Mouse (Mus musculus): ENCODE measurements around the gene Bst2. TPM values are rescaled to one million over a fixed set of nuclear protein-coding genes. Genes with fewer than 3 reads are reported as not detected.
"Not testable (repeated sequence)": the region's sequence is repeated elsewhere in the genome, so short reads cannot be mapped to it uniquely, and the experiment has no call there.

The Bst2 gene
- polyA plus RNA-seq, 1 experiment = 345 TPM

GRCm38 (mm10) chr8:71525226-71526050 lies 11.8 kb downstream of the Bst2 start, which contains the start of gene Ccdc194:
Gene Ccdc194, minus strand, starts transcription at chr8:71525711.
- no peak within 1 kb of the TSS for H3K4me3 ChIP-seq (replicated peaks)
- peaks cover 71% of the 10 kb centered on the region for H3K4me1 ChIP-seq
- H3K36me3 ChIP-seq (replicated peaks; ENCODE audit: low read length) = no peaks in the 10 kb centered on the region
- no peak for TF ChIP-seq FLI1 (IDR thresholded peaks at IDR 0.05; ENCODE audit: low read length)
- no peak for TF ChIP-seq GATA1 (IDR thresholded peaks at IDR 0.05; ENCODE audit: borderline replicate concordance, low read length)
- H3K9me3 ChIP-seq = no peaks in the 10 kb centered on the region
- H3K27me3 ChIP-seq (replicated peaks) = peaks cover 16% of the 10 kb centered on the region

- no peaks in the 10 kb centered on the region for H3K9me3 ChIP-seq
- TF ChIP-seq GATA1 (IDR thresholded peaks at IDR 0.05; ENCODE audit: borderline replicate concordance, low read length) = no peak
- H3K4me3 ChIP-seq (replicated peaks) = peak overlapping the region; percentile 64
- H3K4me1 ChIP-seq = peaks cover 43% of the 10 kb centered on the region
- no peaks in the 10 kb centered on the region for H3K36me3 ChIP-seq (replicated peaks; ENCODE audit: low read length)
- peaks cover 24% of the 10 kb centered on the region for H3K27me3 ChIP-seq (replicated peaks)
Observed at GRCm38 (mm10) chr8:71521634-71522033, 15.6 kb downstream of the Bst2 start.

GRCm38 (mm10) chr8:71519037-71519825 lies 18.0 kb downstream of the Bst2 start:
- not testable (repeated sequence) for H3K36me3 ChIP-seq (replicated peaks; ENCODE audit: low read length); H3K4me3 ChIP-seq (replicated peaks); H3K9me3 ChIP-seq
- H3K27me3 ChIP-seq (replicated peaks) = peaks cover 15% of the 10 kb centered on the region
- H3K4me1 ChIP-seq = peaks cover 25% of the 10 kb centered on the region

GRCm38 (mm10) chr8:71516786-71517185 lies 20.5 kb downstream of the Bst2 start:
- Histone ChIP-seq H3K4me3 (replicated peaks) (no peak overlapping the region), H3K4me1 (peaks cover 31% of the 10 kb centered on the region), H3K36me3 (replicated peaks; ENCODE audit: low read length) (no peaks in the 10 kb centered on the region), H3K27me3 (replicated peaks) (peaks cover 12% of the 10 kb centered on the region), H3K9me3 (no peaks in the 10 kb centered on the region)
- TF ChIP-seq FLI1 (IDR thresholded peaks at IDR 0.05; ENCODE audit: low read length) = no peak
- no peak for TF ChIP-seq GATA1 (IDR thresholded peaks at IDR 0.05; ENCODE audit: borderline replicate concordance, low read length)

GRCm38 (mm10) chr8:71515043-71515442 lies 22.2 kb downstream of the Bst2 start:
- no peak overlapping the region for H3K4me3 ChIP-seq (replicated peaks)
- no peaks in the 10 kb centered on the region for H3K9me3 ChIP-seq
- H3K27me3 ChIP-seq (replicated peaks) = peaks cover 25% of the 10 kb centered on the region
- H3K4me1 ChIP-seq = peaks cover 34% of the 10 kb centered on the region
- TF ChIP-seq GATA1 (IDR thresholded peaks at IDR 0.05; ENCODE audit: borderline replicate concordance, low read length) (no peak), FLI1 (IDR thresholded peaks at IDR 0.05; ENCODE audit: low read length) (no peak)
- H3K36me3 ChIP-seq (replicated peaks; ENCODE audit: low read length) = no peaks in the 10 kb centered on the region

GRCm38 (mm10) chr8:71513018-71513754 lies 24.1 kb downstream of the Bst2 start:
- Histone ChIP-seq H3K4me3 (replicated peaks) (no peak overlapping the region), H3K9me3 (no peaks in the 10 kb centered on the region), H3K4me1 (peaks cover 45% of the 10 kb centered on the region), H3K36me3 (replicated peaks; ENCODE audit: low read length) (no peaks in the 10 kb centered on the region), H3K27me3 (replicated peaks) (peaks cover 42% of the 10 kb centered on the region)
- TF ChIP-seq GATA1 (IDR thresholded peaks at IDR 0.05; ENCODE audit: borderline replicate concordance, low read length) = no peak
- no peak for TF ChIP-seq FLI1 (IDR thresholded peaks at IDR 0.05; ENCODE audit: low read length)

GRCm38 (mm10) chr8:71511644-71512043 lies 25.6 kb downstream of the Bst2 start, which contains the start of gene Plvap:
Gene Plvap, minus strand, starts transcription at chr8:71511752.
- H3K36me3 ChIP-seq (replicated peaks; ENCODE audit: low read length) = no peaks in the 10 kb centered on the region
- H3K4me1 ChIP-seq = peaks cover 57% of the 10 kb centered on the region
- H3K27me3 ChIP-seq (replicated peaks) = peaks cover 49% of the 10 kb centered on the region
- TF ChIP-seq GATA1 (IDR thresholded peaks at IDR 0.05; ENCODE audit: borderline replicate concordance, low read length) = no peak
- no peak for TF ChIP-seq FLI1 (IDR thresholded peaks at IDR 0.05; ENCODE audit: low read length)
- peak within 1 kb of the TSS; percentile 84 for H3K4me3 ChIP-seq (replicated peaks)
- H3K9me3 ChIP-seq = no peaks in the 10 kb centered on the region

- H3K4me1 ChIP-seq = peaks cover 69% of the 10 kb centered on the region
- H3K4me3 ChIP-seq (replicated peaks) = no peak overlapping the region
- peaks cover 73% of the 10 kb centered on the region for H3K27me3 ChIP-seq (replicated peaks)
- no peaks in the 10 kb centered on the region for H3K9me3 ChIP-seq
- no peaks in the 10 kb centered on the region for H3K36me3 ChIP-seq (replicated peaks; ENCODE audit: low read length)
- TF ChIP-seq GATA1 (IDR thresholded peaks at IDR 0.05; ENCODE audit: borderline replicate concordance, low read length) = no peak
- no peak for TF ChIP-seq FLI1 (IDR thresholded peaks at IDR 0.05; ENCODE audit: low read length)
Observed at GRCm38 (mm10) chr8:71509316-71509715, 27.9 kb downstream of the Bst2 start.

- peaks cover 76% of the 10 kb centered on the region for H3K27me3 ChIP-seq (replicated peaks)
- H3K4me3 ChIP-seq (replicated peaks) = peak overlapping the region; percentile 84
- H3K9me3 ChIP-seq = no peaks in the 10 kb centered on the region
- no peaks in the 10 kb centered on the region for H3K36me3 ChIP-seq (replicated peaks; ENCODE audit: low read length)
- H3K4me1 ChIP-seq = peaks cover 67% of the 10 kb centered on the region
- no peak for TF ChIP-seq FLI1 (IDR thresholded peaks at IDR 0.05; ENCODE audit: low read length)
- no peak for TF ChIP-seq GATA1 (IDR thresholded peaks at IDR 0.05; ENCODE audit: borderline replicate concordance, low read length)
Observed at GRCm38 (mm10) chr8:71507589-71508104, 29.6 kb downstream of the Bst2 start.

Data from megakaryocyte, embryonic 14.5 days (primary cell).